Mouse (Mus musculus): ENCODE data around the gene Efcab12.
A peak's percentile ranks its signal among the peaks of the same experiment; 100 is the strongest.
"Not testable (repeated sequence)": the region's sequence is repeated elsewhere in the genome, so short reads cannot be mapped to it uniquely, and the experiment has no call there.

Efcab12 gene

DNA sequence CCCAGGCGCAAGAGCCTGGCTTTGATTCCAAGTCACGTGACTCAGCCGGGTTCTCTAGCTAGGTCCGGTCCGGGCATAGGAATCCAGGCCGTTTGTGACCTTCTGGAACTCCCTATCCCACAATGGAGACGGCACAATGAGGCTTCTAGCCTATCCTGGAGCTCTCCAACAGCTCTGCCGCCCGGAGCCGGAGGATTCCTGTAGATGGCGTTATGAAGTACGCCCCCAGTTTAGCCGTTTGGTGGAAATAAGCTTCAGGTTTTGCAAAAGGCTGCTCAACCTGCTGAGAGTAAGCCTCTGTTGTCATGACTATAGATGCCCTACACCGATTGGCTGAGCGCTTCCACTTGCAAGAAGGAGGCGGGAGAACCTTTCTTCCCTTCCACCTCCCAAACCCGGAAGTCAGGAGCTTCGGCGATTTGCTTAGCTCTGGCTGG is at the start of gene Efcab12:
TSS of gene Efcab12 (minus strand) at position 252 of the 437 bp plus-strand sequence.
- DNase-seq: peak; percentile 75

- no peak for DNase-seq
These were observed 48.7 kb upstream of the Efcab12 start for GRCm38 (mm10) chr6:115886894-115887293.

GRCm38 (mm10) chr6:115884018-115884417 is 45.8 kb upstream of the Efcab12 start:
- no peak for DNase-seq

DNA sequence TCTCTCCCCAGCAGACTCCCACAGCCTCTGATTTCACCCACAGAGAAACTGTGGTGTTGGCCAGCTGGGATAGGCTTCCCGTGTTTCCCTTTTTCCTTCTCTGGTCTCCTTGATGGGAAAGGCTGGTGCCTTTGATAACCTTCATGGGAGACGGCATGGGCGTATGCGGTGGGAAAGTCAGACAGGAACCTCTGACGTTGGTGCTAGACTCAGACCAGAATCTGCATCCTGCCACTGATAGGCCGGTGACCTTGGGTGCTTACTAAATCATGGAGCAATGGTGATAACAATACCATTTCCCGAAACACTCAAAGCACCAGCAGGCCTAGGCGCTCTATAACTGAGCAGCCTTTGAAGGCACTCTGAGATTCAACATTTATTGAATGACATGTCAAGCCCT is 42.5 kb upstream of the Efcab12 start:
- DNase-seq: peak; percentile 26

DNA sequence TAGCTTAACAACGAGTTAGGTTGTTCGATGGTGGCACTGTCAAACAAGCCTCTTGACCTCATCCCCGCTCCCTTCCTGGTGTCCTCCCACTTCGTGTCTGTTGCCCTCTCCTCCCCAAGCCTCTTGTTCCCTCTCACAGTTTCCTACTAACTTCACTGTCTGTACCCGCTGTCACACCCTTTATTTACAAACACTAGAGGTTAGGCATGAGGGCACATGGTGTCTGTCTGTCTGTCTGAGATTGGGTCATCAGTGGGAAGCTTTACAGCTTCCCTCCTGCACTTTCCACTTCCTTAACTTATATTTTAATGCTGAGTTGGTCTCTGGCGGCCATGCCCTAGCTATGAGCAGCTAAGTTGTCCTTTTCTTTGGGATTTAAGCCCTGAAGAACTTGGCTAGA is 41.5 kb upstream of the Efcab12 start:
- no peak for DNase-seq

- no peak for DNase-seq
These were observed 40.5 kb upstream of the Efcab12 start for GRCm38 (mm10) chr6:115878694-115879093.

GRCm38 (mm10) chr6:115877239-115877638 is 39.0 kb upstream of the Efcab12 start:
- no peak for DNase-seq

GRCm38 (mm10) chr6:115871318-115871717 is 33.1 kb upstream of the Efcab12 start:
- DNase-seq: not testable (repeated sequence)

DNA sequence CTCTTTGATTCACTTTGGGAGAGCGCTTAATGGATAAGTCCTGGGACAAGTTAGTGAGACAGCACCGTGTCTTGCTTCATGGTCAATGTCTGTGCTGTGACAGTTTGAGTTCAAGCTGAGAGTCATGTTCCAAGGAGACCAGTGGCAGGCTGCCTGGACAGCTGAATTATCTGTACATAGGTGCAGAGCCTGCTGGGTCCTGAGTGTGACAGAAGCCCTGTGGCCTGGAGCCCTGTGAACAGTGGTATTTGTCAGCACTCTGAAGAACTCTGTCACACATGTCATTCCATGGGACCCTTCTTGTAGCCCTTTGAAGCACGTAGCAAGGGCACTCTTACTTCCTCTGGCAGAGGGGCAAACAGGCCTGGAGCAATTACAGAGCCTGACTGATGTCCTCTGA is 28.9 kb upstream of the Efcab12 start:
- not testable (repeated sequence) for DNase-seq

GRCm38 (mm10) chr6:115865246-115865645 is 27.0 kb upstream of the Efcab12 start:
- no peak for DNase-seq

DNA sequence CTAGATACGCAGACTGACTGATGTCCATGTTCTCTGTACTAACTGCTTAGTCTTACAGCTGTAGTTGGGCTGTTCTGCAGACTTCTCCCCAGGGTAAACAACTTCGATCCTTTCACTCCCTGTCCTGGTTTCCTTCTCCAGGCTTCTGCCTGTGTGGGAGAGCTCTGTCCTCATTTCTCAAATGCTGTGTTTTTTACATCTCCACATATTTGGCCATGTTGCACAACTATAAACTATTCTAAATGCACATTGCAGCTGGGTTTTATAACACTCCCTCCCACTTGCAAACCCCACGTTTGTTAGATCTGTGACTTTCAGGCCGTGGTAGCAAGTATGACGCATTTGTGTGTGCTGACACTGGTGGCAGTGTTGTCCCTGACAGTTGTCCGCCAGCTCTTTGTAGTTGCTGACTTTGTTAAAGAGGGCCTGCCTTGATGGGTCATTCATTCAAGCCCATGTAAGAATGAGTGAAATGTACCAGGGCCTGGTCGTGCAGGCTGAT is 25.2 kb upstream of the Efcab12 start:
- no peak for DNase-seq

DNA sequence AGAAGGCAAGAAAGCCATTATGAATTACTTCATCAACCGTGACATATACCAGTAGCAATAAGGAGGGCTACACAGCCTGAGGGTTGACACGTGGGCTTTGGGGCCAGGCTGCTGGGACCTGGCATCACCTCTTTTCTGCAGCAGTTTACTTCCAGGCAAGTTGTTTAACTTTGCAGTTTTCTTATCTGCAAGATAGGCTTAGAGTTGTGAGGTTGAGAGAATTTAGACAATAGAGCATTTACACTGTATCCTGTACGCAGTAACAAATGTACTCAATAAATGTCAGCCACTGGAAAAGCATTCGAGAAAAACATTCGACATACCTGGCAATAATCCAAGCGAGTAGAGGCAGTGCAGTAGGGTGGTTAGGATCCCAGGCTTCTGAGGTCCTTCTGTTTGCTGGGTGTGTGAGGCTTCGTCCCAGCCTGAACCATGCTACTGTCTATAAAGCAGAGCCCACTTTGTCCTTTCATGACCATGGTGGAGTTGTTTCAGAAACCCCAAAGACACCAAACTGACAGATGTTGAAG is 21.9 kb upstream of the Efcab12 start:
- DNase-seq: no peak

DNA sequence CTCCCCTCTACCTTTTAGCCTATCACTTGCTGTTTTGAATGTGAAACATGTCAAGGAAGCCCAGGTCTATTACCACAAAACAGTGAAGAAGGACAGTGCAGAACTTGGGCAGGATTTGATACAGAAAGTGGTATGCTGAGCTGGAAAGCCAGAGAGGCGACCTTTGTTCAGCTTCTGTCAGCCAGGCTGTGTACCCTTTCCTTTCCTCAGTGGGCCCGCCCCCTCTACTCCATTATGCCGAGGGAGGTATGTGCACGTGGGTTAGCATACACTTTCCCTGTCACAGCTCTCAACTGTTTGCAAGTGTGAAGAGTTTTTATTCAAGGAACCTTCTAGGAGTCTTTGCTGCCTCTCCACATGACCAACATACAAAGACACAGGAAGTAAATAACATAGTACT is 21.0 kb upstream of the Efcab12 start:
- DNase-seq: peak; percentile 48

DNA sequence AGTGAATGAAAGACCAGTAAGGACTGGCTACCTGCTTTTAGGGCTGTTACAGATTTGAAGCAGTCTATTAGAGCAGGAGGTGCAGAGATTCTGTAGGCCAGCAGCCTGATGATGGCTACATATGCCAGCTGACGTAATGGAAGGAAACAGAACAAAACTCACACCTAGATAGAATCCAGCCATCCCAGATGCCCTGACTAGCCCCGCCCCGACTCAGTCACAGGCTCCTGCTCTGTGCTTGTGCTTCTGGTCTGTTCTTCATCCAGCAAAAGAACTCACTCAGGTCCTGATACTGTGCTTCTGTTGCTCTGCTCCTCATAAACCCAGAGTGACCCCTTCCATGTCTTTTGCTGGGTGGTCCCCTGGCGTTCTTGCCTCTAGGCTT is 18.1 kb upstream of the Efcab12 start:
- peak; percentile 42 for DNase-seq

- no peak for DNase-seq
These were observed 17.6 kb upstream of the Efcab12 start for GRCm38 (mm10) chr6:115855733-115856360.

DNA sequence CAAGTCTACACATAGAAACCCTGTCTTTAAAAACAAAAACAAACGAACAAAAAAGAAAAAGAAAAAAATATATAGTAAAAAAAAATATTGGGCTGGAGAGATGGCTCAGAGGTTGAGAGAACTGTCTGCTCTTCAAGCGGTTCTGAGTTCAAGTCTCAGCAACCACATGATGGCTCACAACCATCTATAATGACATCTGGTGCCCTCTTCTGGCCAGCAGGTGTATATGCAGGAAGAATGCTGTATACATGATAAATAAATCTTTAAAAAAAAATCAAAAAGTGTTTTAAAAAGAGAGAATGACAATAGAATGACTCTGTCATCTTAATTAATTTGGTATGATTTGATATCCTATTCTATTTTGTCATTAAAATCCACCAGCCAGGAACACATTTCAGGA is 16.2 kb upstream of the Efcab12 start:
- no peak for DNase-seq

DNA sequence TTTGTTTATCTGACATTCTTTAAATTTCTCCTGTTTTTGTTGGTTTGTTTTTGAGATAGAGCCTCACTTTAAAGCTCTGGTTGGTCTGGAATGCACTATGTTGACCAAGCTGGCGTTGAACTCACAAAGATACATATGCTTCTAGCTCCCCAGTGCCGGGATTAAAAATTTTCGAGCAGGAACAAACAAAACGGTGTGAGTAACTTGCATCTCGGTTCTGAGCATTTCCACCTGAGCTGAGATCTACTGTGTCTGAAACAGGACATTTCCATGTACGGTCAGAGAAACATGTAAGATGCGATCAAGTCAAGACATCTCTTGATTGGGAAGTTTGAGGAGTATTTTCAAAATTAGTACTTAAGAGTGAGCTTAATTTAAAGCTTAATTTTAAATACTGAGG is 15.8 kb upstream of the Efcab12 start:
- no peak for DNase-seq

GRCm38 (mm10) chr6:115853091-115853813 is 15.0 kb upstream of the Efcab12 start, which contains the start of the genes Mbd4 and Ift122:
Gene Mbd4 (minus strand): TSS chr6:115853371.
Gene Ift122 (plus strand): TSS chr6:115853470.
- DNase-seq: peak; percentile 98

- no peak for DNase-seq
These were observed 14.4 kb upstream of the Efcab12 start for GRCm38 (mm10) chr6:115852446-115853090.

- no peak for DNase-seq
These were observed 10.5 kb upstream of the Efcab12 start for GRCm38 (mm10) chr6:115848598-115849304.

- peak; percentile 67 for DNase-seq
These were observed 8.6 kb upstream of the Efcab12 start for GRCm38 (mm10) chr6:115846640-115847411.

- no peak for DNase-seq
These were observed 6.8 kb upstream of the Efcab12 start for GRCm38 (mm10) chr6:115845006-115845405.

Data from kidney, adult 18-20 months (tissue).